Mouse (Mus musculus) embryo, embryonic 10 days (tissue): ENCODE data around the gene Kat2b.
"Not testable (repeated sequence)": the region's sequence is repeated elsewhere in the genome, so short reads cannot be mapped to it uniquely, and the experiment has no call there.

ENCODE experiments used
- DNase-seq: peaks from one replicate; pipeline ENCODE4 v3.0.0-alpha.2; 2015; ENCODE audit warnings: low spot score

Kat2b gene

DNA sequence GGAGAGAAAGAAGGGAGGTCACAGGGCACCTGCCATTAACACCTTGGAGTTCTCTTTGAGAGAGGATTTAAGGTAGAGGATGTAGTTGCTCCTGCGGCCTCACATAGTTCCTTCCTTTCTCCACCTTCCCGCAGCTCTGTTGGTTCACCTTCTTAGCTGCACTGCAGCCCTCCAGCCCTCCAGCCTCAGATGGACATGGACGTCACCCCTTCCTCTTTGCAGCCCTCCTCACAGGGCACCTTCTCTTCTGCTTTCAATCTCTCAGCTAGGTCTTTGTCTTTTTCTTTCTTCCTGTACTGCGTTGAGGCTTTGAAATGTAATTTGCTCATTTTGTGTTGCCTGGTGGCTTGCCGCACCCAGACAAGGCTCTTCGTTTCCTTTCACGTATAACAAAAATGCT lies 36.6 kb downstream of the Kat2b start:
- not testable (repeated sequence) for DNase-seq

DNA sequence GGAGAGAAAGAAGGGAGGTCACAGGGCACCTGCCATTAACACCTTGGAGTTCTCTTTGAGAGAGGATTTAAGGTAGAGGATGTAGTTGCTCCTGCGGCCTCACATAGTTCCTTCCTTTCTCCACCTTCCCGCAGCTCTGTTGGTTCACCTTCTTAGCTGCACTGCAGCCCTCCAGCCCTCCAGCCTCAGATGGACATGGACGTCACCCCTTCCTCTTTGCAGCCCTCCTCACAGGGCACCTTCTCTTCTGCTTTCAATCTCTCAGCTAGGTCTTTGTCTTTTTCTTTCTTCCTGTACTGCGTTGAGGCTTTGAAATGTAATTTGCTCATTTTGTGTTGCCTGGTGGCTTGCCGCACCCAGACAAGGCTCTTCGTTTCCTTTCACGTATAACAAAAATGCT lies 39.4 kb downstream of the Kat2b start:
- not testable (repeated sequence) for DNase-seq

DNA sequence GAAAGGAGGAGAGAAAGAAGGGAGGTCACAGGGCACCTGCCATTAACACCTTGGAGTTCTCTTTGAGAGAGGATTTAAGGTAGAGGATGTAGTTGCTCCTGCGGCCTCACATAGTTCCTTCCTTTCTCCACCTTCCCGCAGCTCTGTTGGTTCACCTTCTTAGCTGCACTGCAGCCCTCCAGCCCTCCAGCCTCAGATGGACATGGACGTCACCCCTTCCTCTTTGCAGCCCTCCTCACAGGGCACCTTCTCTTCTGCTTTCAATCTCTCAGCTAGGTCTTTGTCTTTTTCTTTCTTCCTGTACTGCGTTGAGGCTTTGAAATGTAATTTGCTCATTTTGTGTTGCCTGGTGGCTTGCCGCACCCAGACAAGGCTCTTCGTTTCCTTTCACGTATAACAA lies 42.3 kb downstream of the Kat2b start:
- not testable (repeated sequence) for DNase-seq

DNA sequence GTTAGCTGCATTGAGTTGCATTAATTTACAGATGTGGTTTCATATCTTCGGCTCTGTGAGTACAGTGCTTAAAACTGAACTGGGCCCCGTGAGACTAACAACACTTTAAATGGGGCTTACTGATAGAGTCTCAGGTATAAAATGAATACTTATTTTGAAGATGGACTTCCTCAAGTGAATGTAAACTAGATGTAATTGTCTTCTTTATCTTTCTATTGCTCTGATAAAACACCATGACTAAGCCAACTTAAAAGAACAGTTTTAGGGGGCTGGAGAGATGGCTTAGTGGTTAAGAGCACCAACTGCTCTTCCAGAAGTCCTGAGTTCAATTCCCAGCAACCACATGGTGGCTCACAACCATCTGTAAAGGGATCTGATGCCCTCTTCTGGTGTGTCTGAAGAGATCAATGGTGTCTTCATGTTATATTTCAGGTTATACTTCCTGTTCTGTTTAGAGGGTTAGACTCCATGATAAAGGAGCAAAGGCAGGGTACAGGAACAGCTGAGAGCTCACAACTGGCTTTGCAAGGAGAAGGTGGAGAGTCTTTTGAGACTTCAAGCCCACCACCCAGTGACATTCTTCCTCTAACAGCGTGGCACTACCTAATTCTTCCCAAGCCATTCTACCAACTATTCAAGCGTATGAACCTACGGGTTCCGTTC lies 50.8 kb downstream of the Kat2b start:
- DNase-seq = no peak

DNA sequence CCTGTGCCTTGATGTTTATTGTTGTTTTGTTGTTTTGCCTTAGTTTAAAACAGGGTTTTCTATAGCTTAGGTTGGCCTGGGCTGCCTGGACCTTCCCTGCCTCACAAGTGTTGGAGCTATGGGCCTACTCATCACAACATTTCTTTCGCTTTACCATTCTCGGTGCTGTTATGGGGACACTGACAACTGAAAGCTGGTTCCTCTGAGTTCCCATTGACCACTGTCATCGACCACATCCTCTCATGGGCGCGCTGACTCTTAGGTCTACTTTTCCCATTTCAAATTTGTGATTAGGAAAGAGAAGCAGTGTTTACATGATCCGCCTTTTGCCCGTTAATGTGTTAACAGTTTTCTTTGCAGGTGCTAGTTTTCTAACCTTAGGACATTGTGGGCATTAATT lies 51.7 kb downstream of the Kat2b start:
- no peak for DNase-seq

DNA sequence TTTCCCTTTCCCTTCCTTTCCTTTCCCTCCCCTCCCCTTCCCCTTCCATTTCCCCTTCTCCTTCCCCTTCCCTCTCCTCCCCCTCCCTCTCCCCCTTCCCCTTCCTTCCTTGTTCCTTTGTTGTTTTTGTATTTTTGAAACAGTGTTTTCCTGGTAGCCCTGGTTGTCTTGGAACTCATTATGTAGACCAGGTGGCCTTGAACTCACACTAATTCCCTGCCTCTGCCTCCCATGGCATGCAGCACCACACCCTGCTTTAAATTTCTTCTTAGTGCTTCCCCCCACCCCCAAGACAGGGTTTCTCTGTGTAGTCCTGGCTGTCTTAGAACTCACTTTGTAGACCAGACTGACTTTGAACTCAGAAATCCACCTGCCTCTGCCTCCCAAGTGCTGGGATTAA lies 52.7 kb downstream of the Kat2b start:
- no peak for DNase-seq

DNA sequence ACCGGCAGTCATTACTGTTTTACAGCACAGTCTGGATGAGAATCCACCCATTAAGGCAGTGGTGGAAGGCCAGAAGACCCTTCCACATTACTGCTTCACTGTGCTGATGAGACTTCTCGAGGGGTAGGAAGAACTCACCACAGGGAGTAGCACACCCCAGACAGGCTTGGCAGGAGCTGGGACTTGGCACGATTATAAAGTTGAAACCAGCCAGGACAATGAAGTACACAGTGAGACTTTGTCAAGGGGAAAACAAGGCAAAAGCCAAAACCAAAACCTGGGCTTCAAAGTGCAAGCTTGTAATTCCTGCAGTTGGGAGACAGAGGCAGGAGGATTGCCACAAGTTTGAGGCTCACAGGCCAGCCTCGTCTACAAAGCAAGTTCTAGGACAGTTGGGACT lies 54.0 kb downstream of the Kat2b start:
- no peak for DNase-seq

DNA sequence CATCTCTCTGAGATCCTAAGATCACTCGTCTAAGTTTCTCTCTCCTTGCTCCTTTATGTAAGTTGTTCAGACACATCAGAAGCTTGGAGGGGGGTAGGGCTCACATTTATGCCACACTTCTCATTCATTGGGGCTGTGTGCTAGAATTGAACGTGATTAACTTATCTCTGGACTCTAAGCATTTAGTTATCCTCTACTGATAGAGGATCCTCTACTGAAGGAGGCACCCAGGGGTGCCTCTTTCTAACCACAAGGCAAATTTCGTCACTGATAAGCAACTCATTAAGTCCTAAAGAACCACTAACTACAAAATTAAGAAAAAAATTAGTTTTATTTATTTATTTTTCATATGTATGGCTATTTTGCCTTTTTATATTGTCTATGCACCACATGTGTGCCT lies 55.5 kb downstream of the Kat2b start:
- DNase-seq = no peak

DNA sequence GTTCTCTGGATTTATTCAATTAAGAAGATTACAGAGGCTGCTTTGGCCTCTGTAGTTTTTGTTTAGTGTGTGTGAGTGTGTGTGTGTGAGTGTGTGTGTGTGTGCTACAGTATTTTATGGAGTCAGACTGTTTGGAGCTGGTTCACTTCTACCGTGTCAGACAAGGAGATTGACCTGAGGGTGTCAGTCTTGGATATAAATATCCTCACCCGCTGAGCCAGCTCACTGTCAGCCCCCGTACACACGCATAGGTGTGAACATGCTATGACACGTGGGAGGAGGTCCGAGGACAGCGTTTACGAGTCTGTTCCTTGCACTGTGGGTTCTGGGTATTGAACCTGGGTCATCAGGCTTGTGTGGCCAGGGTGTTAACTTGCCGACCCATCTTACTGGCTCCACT lies 57.1 kb downstream of the Kat2b start:
- DNase-seq = no peak

DNA sequence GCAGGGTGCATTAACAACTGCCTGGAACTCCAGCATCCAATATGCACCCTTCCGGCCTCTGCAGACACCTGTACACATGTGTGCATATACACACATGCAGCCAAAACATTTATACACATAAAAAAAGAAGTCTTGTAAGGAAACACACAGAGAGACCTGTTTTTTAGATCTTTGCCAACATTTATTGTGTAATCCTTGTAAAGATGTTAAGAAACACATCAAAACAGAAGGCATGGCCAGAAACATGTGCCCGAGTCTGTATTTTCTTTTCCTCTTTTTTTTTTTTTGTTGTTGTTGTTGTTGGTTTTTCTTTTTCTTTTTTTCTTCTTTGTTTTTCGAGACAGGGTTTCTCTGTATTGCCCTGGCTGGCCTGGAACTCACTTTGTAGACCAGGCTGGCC lies 59.5 kb downstream of the Kat2b start:
- no peak for DNase-seq

DNA sequence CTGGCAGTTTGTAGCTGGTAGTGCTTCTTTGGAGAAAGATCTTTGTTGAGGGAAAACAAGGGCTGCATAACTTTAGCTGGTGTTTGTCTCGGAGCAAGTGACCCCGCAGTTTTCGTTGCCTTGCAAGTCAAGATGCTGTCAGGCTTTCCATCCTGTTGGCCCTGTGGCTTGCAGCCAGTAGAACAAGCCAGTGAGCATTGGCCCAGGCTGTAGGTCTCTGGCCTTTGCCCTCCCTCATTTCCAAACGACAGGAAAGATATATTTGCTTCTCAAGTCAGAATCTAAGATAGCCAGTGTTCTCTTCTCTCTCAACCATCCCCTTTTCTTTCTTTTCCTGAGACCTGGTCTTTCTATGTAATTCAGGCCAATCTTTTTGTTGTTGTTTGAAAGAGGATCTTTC lies 60.8 kb downstream of the Kat2b start:
- no peak for DNase-seq

DNA sequence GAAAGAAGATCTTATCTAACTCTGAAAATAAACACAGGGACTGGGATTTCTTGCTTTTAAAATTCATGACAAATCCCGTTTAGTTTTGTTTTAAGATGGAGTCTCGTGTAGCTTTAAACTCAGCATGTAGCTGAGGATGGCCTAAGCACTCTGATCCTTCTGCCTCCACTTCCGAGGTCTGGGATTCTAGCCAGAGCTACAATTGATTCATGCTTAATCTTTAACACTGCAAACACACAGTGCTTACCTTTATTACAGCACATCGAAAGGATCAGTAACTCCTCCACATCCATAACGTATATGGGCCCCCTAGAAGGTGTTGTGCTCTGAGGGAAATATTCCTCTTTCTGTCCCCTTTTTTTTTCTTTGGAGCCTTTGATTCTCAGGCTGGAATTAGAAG lies 61.5 kb downstream of the Kat2b start:
- no peak for DNase-seq

DNA sequence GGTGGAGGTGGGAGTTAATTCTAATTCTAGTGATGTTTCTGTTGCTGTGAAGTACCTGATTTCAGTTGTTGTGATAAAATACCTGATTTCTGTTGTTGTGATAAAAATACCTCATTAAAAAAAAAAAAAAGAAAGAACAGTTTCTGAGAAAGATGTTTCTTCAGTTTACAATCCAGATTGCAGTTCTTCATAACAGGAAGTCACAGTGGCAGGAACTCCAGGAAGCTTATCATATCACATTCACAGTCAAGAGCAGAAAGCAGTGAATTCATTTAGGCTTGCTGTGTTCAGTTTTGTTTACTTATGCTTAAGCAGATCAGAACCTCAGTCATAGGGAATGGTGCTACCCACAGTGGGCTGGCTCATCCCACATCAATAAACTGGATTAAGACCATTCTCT lies 64.7 kb downstream of the Kat2b start:
- DNase-seq = no peak

DNA sequence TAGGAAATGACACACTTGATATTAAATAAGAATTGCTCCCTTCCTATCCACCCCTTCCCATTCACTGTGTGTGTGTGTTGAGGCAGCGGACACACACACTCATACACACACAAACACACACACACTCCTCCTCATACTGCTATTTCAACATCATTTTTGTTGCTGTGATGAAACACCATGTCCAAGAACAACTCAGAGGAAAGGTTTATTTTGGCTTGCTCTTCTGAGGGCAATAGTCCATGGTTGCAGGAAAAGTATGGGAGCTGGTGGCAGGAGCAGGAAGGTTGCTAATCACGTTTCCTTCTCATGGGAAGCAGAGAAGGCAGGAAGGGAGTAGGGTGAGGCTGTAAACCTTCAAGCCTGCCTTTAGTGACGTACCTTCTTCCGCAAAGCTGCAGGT lies 76.7 kb downstream of the Kat2b start:
- DNase-seq = no peak

DNA sequence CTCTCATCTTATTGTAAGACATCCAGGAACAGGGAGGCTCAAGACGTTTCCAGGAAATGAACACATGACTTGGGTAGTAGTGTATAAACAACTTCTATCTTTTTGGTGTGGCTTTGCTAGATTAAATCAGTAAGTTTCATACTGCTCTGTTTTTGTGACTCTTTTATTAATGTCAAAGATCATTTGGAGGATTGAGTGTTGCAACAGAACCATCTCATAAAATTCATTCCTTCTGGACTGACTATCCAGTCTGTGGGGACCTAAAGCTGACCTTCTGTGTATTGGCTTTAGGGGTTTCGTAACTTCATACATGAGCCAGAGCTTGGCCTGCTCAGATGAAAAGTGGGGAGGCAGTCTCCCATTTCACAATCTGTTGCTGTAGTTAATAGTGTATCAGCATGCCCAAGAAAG lies 83.6 kb downstream of the Kat2b start:
- no peak for DNase-seq

DNA sequence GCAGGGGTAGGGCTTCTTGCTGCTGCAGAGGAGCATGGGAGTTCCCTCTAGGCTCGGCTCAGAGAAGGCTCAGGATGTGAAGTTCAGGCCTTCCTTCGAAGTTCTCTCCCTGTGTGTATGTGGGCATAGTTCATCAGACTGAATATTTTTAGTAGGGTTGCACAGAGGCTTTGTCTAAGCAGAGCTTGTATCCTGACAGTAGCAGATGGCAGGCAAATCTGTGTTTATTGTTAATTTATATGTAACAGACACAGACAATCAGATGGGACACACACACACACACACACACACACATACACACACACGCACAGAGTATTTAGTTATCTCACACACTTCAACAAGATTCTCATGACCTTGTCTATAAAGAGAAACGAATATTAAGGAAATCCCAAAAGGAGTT lies 87.9 kb downstream of the Kat2b start:
- DNase-seq = no peak

DNA sequence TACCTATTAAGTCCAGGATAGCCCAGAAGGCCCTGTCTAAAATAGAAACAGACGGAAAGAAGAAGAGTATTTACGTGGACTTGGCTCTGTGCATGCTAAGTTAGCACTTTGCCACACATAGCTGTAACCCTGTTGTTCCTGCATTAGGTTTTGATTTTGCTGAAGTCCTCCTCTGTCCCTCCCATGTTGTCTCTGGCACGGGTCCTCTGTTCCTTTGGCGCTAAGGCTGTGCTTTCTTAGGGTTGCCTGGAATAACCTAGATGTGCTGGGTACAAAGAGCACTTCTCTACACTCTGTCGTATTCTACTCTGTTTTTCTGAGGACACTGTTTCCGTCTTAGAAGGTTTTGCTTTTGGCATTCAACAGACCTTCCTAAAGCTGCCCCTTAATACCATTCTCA lies 88.4 kb downstream of the Kat2b start:
- no peak for DNase-seq

DNA sequence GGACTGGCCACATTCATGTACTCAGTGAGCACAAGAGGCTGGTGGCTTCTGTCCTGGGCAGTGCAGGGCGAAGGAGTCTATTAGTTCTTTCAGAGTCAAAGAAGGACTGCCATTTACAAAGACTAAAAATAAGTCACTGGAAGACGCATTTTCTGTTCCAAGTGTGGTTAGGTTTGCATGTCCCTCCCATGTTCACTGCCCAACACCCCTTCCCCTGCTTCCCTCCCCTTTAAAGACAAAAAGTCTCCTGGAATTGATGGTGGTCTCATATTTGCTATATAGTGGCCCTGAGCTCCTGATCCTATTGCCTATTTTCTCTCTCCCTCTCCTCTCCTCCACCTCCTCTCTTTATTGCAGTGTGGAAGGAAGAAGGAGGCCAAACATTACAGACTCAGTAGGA lies 89.3 kb downstream of the Kat2b start:
- no peak for DNase-seq

DNA sequence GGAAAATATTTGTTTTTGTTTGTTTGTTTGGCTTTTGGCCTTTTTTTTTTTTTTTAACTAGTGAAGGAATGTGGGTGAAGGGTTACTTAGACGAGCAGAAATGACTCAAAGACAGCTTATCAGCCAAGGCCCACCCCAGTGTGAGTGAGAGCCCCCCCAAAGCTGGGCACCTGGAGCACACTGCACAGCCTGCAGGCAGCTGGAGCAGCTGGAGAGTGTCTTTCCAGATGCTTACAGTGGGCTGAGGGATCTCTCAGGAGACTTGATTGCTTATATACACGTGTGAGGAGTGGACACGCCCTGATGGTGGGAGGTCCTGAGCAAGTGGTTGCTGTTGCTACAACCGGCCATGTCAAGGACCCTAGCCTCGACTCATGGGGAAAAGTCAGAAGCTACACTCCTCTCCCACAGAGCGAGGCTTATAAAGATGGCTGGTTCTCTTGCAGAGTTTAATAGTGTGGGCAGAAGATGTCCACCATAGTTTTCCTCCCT lies 89.8 kb downstream of the Kat2b start:
- no peak for DNase-seq

DNA sequence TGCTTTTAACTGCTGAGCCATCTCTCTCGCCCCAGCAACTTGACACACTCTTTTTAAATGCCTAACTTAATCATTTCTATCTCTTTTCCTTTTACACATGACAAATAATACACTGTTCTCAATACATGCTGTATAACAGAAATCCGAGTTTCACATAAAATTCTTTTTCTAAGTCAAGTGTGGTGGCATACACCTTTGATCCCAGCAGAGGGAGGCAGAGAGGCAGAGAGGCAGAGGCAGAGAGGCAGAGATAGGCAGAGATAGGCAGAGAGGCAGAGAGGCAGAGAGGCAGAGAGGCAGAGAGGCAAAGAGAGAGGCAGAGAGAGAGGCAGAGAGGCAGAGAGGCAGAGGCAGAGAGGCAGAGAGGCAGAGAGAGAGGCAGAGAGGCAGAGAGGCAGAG lies 90.7 kb downstream of the Kat2b start:
- peak; percentile 10 for DNase-seq

DNA sequence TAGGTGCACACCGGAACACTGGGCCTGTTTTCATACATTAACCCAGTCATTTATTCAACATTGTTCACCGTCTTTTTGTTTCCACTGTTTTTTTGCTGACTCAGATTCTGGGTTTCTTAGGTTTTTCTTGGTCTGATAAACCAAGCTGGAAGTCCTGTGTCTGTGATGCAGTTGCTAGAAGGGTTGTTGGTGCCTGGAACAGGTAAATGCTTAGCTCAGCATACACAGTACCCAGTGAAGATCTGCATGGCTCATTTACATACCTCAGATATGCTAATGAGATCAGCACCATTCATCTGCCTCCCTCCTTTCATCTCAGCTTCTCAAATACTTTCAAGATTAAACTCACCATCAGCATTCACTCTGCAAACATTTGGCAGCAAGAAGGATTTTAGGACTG lies 92.0 kb downstream of the Kat2b start:
- no peak for DNase-seq

DNA sequence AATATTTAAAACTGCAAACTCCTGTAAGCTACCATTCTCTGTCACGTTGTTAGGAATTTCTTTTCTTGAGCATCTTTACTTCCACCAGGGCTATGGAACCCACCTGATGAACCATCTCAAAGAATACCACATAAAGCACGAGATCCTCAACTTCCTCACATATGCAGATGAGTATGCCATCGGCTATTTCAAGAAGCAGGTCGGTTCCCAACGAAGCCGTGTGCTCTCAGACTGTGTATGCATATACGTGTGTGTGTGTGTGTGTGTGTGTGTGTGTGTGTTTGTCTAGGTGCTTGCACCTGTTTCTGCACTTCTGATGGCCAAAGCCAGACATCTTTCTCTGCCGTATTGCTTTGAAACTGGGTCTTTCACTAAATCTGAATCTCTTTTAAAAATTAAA lies 92.6 kb downstream of the Kat2b start:
- DNase-seq = no peak

DNA sequence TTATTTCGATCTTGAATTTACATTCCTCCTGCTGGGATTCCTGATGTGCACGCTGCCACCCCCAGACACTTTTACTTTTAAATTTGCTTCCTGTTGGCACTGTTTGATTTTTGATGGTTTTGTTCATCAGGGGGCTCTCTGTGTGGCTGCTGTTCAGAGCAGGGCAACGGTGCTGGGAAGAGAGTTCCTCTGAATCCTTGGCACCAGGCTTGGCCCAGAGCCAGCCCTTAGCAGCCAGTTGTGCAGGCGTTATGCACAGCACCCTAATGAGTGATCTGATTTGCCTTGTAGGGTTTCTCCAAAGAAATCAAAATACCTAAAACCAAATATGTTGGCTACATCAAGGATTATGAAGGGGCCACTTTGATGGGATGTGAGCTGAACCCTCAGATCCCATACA lies 93.1 kb downstream of the Kat2b start:
- no peak for DNase-seq

DNA sequence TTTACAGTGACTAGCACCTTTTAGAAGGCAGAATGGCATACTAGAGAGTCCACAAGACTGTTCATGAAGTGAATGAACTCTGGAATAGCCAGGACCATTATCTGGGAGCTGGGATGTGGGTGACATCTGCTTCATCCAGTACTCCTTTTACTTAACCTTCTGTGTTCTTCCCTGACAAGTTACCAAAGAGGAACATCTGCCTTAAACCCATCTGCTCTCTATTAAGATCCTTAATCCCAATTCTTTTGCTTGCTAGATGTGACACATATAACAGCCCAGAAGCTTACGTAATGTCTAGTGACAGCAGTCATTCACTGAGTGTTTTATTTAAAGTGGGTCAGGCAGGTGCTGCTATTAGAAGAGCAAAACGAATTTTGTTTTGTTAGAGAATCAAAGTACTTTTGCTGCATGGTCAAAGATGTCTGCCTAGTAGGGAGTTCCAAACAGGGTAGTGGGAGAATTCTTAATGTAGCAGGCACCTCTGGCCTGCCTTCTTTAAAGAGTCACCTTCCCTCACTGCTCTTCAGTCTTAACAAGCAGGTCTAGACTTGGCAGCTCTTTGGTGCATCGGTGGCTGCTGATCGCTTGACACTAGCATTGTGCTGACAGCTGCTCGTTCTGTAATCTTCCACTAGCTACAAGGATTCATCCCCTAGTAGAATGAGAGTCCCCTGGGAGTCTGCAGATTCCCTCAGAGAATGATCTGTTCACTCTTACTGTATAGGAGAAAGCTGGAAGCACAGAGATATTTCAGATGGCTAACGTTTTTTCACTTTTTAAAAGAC lies 94.6 kb downstream of the Kat2b start:
- DNase-seq = no peak
